19 mouse cellular contexts compared by ENCODE assay signal in genomic region chr1:132194624-132195023, GRCm38 (mm10). TPM values are rescaled to one million over a fixed set of nuclear protein-coding genes. Genes with fewer than 3 reads are reported as not detected.
DNase-seq lines count a peak whose midpoint lies in the region; ATAC-seq and TF ChIP-seq lines count a peak whose summit lies in the region.
"Had no signal": no experiment of that assay in that cellular context is flagged by ENCODE, and none has a peak within 500 bp of the region (broad histone marks: within the 10 kb centered on the region; RNA-seq: fewer than 3 reads in every experiment).

No protein-coding gene starts in this region.

- TF ChIP-seq POLR2A in ES-Bruce4 (IDR thresholded peaks at IDR 0.05; ENCODE audit: insufficient read depth, low read length) = no peak

- H3K36me3 ChIP-seq in ES-Bruce4 (ENCODE audit: control insufficient read depth, insufficient read depth, low read length, poor library complexity, severe bottlenecking) = no peaks in the 10 kb centered on the region
- no peaks in the 10 kb centered on the region for H3K36me3 ChIP-seq in forebrain, embryonic 16.5 days (ENCODE audit: control insufficient read depth, insufficient read depth)
- 0 out of 2 replicates have a peak, but pooled peaks cover 9% of the 10 kb centered on the region for H3K36me3 ChIP-seq in midbrain, embryonic 14.5 days (ENCODE audit: control insufficient read depth, insufficient read depth, low read length)
- H3K36me3 ChIP-seq: heart, embryonic 13.5 days; kidney, embryonic 15.5 days; liver, embryonic 15.5 days; stomach, embryonic 15.5 days had no signal

- H3K27ac ChIP-seq in ES-Bruce4 (ENCODE audit: insufficient read depth, low read length) = peak overlapping the region; percentile 88
- no peak overlapping the region for H3K27ac ChIP-seq in forebrain, embryonic 16.5 days (ENCODE audit: low read length)
- peak overlapping the region; percentile 49; the same call in 1 of the 2 replicates for H3K27ac ChIP-seq in midbrain, embryonic 14.5 days (replicated peaks; ENCODE audit: low read depth, low read length)
- H3K27ac ChIP-seq: heart, embryonic 13.5 days; kidney, embryonic 15.5 days; liver, embryonic 15.5 days; stomach, embryonic 15.5 days had no signal

- H3K27me3 ChIP-seq in ES-Bruce4 (ENCODE audit: control insufficient read depth, insufficient read depth, low read length, poor library complexity, severe bottlenecking) = no peaks in the 10 kb centered on the region
- no peaks in the 10 kb centered on the region for H3K27me3 ChIP-seq in forebrain, embryonic 16.5 days (replicated peaks; ENCODE audit: control insufficient read depth, insufficient read depth, low read length)
- H3K27me3 ChIP-seq in midbrain, embryonic 14.5 days (ENCODE audit: control insufficient read depth, insufficient read depth, low read length) = no peaks in the 10 kb centered on the region

- no peak for TF ChIP-seq EP300 in ES-Bruce4 (IDR thresholded peaks at IDR 0.05; ENCODE audit: insufficient read depth, low read depth, low read length)

- no peak overlapping the region for H3K4me3 ChIP-seq in ES-Bruce4 (ENCODE audit: low read depth, low read length)
- H3K4me3 ChIP-seq in forebrain, embryonic 16.5 days (replicated peaks; ENCODE audit: low read length) = no peak overlapping the region
- no peak overlapping the region; the same call in 1 of the 2 replicates for H3K4me3 ChIP-seq in midbrain, embryonic 14.5 days (replicated peaks; ENCODE audit: low read depth, low read length)
- H3K4me3 ChIP-seq: erythroblast, embryonic 14.5 days; heart, embryonic 13.5 days; kidney, embryonic 15.5 days; liver, embryonic 15.5 days; stomach, embryonic 15.5 days had no signal

- H3K9ac ChIP-seq in ES-Bruce4 (ENCODE audit: low read depth, poor library complexity, severe bottlenecking) = no peak overlapping the region
- no peak overlapping the region for H3K9ac ChIP-seq in forebrain, embryonic 16.5 days (replicated peaks; ENCODE audit: low read depth, low read length)
- peak overlapping the region; percentile 30; the same call in 1 of the 2 replicates for H3K9ac ChIP-seq in midbrain, embryonic 14.5 days (replicated peaks; ENCODE audit: low read length)
- H3K9ac ChIP-seq: heart, embryonic 13.5 days; kidney, embryonic 15.5 days; liver, embryonic 15.5 days; stomach, embryonic 15.5 days had no signal

- H3K9me3 ChIP-seq in ES-Bruce4 (replicated peaks; ENCODE audit: control insufficient read depth, insufficient read depth, low read length, poor library complexity, severe bottlenecking) = no peaks in the 10 kb centered on the region
- no peaks in the 10 kb centered on the region for H3K9me3 ChIP-seq in forebrain, embryonic 16.5 days (ENCODE audit: control insufficient read depth, low read length)
- no peaks in the 10 kb centered on the region for H3K9me3 ChIP-seq in midbrain, embryonic 14.5 days (ENCODE audit: control insufficient read depth, low read length)
- H3K9me3 ChIP-seq: heart, embryonic 13.5 days; kidney, embryonic 15.5 days; liver, embryonic 15.5 days; stomach, embryonic 15.5 days had no signal

- peak; percentile 30 for DNase-seq in A20 (ENCODE audit: low read depth, low spot score)
- DNase-seq in midbrain, embryonic 14.5 days = no peak
- no peak for DNase-seq in heart, adult 8-10 months (ENCODE audit: low spot score)
- DNase-seq in adrenal gland, postnatal 36 days = no peak
- DNase-seq in urinary bladder, postnatal 4 days (ENCODE audit: low spot score in 2 of 2) = no peak
- DNase-seq: cerebellum, adult 11-12 months; embryo, embryonic 11 days; right cerebral cortex, postnatal 4 days; thymus, postnatal 14 days had no signal

- 47% methylated on average over 3 of the region's 3 CpGs for WGBS in forebrain, embryonic 16.5 days
- 46% methylated on average over 3 of the region's 3 CpGs for WGBS in midbrain, embryonic 14.5 days

- peaks cover 19% of the 10 kb centered on the region for H3K4me1 ChIP-seq in ES-Bruce4 (ENCODE audit: control insufficient read depth, insufficient read depth, low read length)
- peaks cover 77% of the 10 kb centered on the region for H3K4me1 ChIP-seq in forebrain, embryonic 16.5 days (replicated peaks; ENCODE audit: control insufficient read depth, insufficient read depth, low read length)
- H3K4me1 ChIP-seq in midbrain, embryonic 14.5 days (ENCODE audit: control insufficient read depth, insufficient read depth, low read length) = peaks cover 75% of the 10 kb centered on the region

- no peak for ATAC-seq in forebrain, embryonic 16.5 days
- ATAC-seq in midbrain, embryonic 14.5 days (ENCODE audit: low FRiP score, low TSS enrichment) = no peak

- no peak for TF ChIP-seq CTCF in ES-Bruce4 (IDR thresholded peaks at IDR 0.05; ENCODE audit: low read depth, low read length)

- peak overlapping the region; percentile 67 for H3K4me2 ChIP-seq in forebrain, embryonic 16.5 days (ENCODE audit: low read length)
- H3K4me2 ChIP-seq in midbrain, embryonic 14.5 days (ENCODE audit: low read length) = peak overlapping the region; percentile 88
- H3K4me2 ChIP-seq: heart, embryonic 13.5 days; kidney, embryonic 15.5 days; liver, embryonic 15.5 days; stomach, embryonic 15.5 days had no signal

RNA-seq across cellular contexts. Expression of gene AC124108.1, which starts 3.4 kb away (rescaled TPM):
- 7.6 and 7.7 TPM in 2 replicates for polyA plus RNA-seq in ES-Bruce4 (2011; ENCODE audit: insufficient read depth, insufficient read length, low read depth, missing spikeins)
- 2.5 and 3.3 TPM in 2 replicates for polyA plus RNA-seq in forebrain, embryonic 16.5 days (2015; fragmentation: Nextera tagmentation; extraction: Ambion mirVana)
- 4.4 and 4.5 TPM in 2 replicates for polyA plus RNA-seq in midbrain, embryonic 14.5 days (2014; fragmentation: Nextera tagmentation; extraction: Ambion mirVana)
- under 1 TPM in 1 of 4 experiments, not detected in 3; 0.09 TPM for total RNA-seq in heart, adult 8-10 months (2022)
- total RNA-seq in adrenal gland, postnatal 36 days (2021) = under 1 TPM in 1 of 2 experiments, not detected in 1; 0.07 TPM
- total RNA-seq: gastrocnemius, adult 18-20 months had no signal
- polyA plus RNA-seq: erythroblast, embryonic 14.5 days; heart, embryonic 13.5 days; liver, embryonic 15.5 days had no signal

RNA-seq across cellular contexts. Expression of gene Lemd1, which starts 3.4 kb away (rescaled TPM):
- polyA plus RNA-seq in ES-Bruce4 (2011; ENCODE audit: insufficient read depth, insufficient read length, low read depth, missing spikeins) = 16.8 and 20.0 TPM in 2 replicates
- polyA plus RNA-seq in forebrain, embryonic 16.5 days (2015; fragmentation: Nextera tagmentation; extraction: Ambion mirVana) = 14.9 and 18.4 TPM in 2 replicates
- polyA plus RNA-seq in midbrain, embryonic 14.5 days (2014; fragmentation: Nextera tagmentation; extraction: Ambion mirVana) = 21.2 and 23.2 TPM in 2 replicates
- not detected for total RNA-seq in heart, adult 8-10 months (2022)
- total RNA-seq in adrenal gland, postnatal 36 days (2021) = under 1 TPM; 0.33 TPM
- total RNA-seq: gastrocnemius, adult 18-20 months had no signal
- polyA plus RNA-seq: erythroblast, embryonic 14.5 days; heart, embryonic 13.5 days; liver, embryonic 15.5 days had no signal

RNA-seq across cellular contexts. Expression of gene Gm10188, which starts 34.9 kb away (rescaled TPM):
- not detected in 2 replicates for polyA plus RNA-seq in ES-Bruce4 (2011; ENCODE audit: insufficient read depth, insufficient read length, low read depth, missing spikeins)
- 0.86 TPM in 1 of 2 replicates, not detected in the other for polyA plus RNA-seq in forebrain, embryonic 16.5 days (2015; fragmentation: Nextera tagmentation; extraction: Ambion mirVana)
- 0.70 TPM in 1 of 2 replicates, not detected in the other for polyA plus RNA-seq in midbrain, embryonic 14.5 days (2014; fragmentation: Nextera tagmentation; extraction: Ambion mirVana)
- not detected for total RNA-seq in heart, adult 8-10 months (2022)
- not detected for total RNA-seq in adrenal gland, postnatal 36 days (2021)
- total RNA-seq: gastrocnemius, adult 18-20 months; layer of hippocampus, postnatal 14 days had no signal
- polyA plus RNA-seq: erythroblast, embryonic 14.5 days; heart, embryonic 13.5 days; kidney, embryonic 15.5 days; limb, embryonic 11.5 days; liver, embryonic 15.5 days; stomach, embryonic 15.5 days had no signal

RNA-seq across cellular contexts. Expression of gene Cdk18, which starts 55.1 kb away (rescaled TPM):
- polyA plus RNA-seq in ES-Bruce4 (2011; ENCODE audit: insufficient read depth, insufficient read length, low read depth, missing spikeins) = 24.6 and 32.8 TPM in 2 replicates
- 0.48 and 1.9 TPM in 2 replicates for polyA plus RNA-seq in forebrain, embryonic 16.5 days (2015; fragmentation: Nextera tagmentation; extraction: Ambion mirVana)
- polyA plus RNA-seq in midbrain, embryonic 14.5 days (2014; fragmentation: Nextera tagmentation; extraction: Ambion mirVana) = 0.63 and 1.1 TPM in 2 replicates
- total RNA-seq in heart, adult 8-10 months (2022) = 10 to 100 TPM; 16.9 to 21.5 (median 18.3) TPM
- total RNA-seq in adrenal gland, postnatal 36 days (2021) = 10 to 100 TPM; 14.2 to 21.2 TPM
- polyA plus RNA-seq: erythroblast, embryonic 14.5 days had no signal
